Mouse (Mus musculus): Measurements from ENCODE around the gene Slc7a8.

Gene Slc7a8

GRCm38 (mm10) chr14:54685471-54685870 is 96.3 kb downstream of the Slc7a8 start:
- in situ Hi-C loops (cut with MboI; ENCODE audit: low pct_unique_long_range_greater_than_20kb in 1 of 2, low sequenced_read_pairs in 2 of 2, unreplicated experiment in 1 of 2) = no loop called here

DNA sequence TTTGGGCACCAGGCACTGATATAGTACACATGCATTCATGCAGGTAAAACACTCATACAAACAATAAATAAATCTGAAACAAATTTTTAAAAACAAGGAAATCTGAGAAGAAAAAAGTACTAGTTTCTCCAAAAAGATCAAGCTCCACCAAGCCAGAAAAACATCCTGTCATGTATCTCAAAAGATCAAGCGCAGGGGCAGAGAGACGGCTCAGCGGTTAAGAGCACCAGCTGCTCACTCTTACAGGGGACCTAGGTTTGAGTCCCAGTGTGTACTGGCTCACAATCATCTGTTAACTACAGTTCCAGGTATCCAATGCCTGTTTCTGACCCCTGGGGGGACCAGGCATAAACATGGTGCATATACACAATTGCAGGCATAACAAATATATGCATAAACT is 99.3 kb downstream of the Slc7a8 start:
- in situ Hi-C loops (cut with MboI; ENCODE audit: low pct_unique_long_range_greater_than_20kb in 1 of 2, low sequenced_read_pairs in 2 of 2, unreplicated experiment in 1 of 2) = no loop called here

GRCm38 (mm10) chr14:54678657-54679304 is 103.0 kb downstream of the Slc7a8 start:
- in situ Hi-C loops (cut with MboI; ENCODE audit: low pct_unique_long_range_greater_than_20kb in 1 of 2, low sequenced_read_pairs in 2 of 2, unreplicated experiment in 1 of 2) = no loop called here

DNA sequence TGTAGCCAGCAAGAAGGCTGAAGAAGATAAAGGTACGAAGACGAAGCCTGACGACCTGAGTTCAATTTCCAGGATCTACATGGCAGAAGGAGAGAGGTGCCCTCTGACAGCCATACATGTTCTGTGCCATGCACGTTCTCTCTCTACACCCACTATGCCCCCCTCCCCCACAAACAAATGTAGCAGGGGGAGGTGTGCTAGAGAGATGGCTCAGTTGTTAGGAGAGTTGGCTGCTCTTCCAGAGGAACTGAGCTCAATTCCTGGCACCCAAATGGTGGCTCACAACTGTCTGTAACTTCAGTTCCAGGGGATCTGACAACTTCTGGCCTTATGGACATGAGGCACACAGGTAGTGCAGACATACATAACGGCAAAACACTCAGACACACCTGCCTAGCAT is 105.5 kb downstream of the Slc7a8 start:
- in situ Hi-C loops (cut with MboI; ENCODE audit: low pct_unique_long_range_greater_than_20kb in 1 of 2, low sequenced_read_pairs in 2 of 2, unreplicated experiment in 1 of 2) = no loop called here

GRCm38 (mm10) chr14:54674317-54674716 is 107.4 kb downstream of the Slc7a8 start:
- in situ Hi-C loops (cut with MboI; ENCODE audit: low pct_unique_long_range_greater_than_20kb in 1 of 2, low sequenced_read_pairs in 2 of 2, unreplicated experiment in 1 of 2) = no loop called here

Measured in mouse embryonic stem cell (cell line).